Mouse (Mus musculus) liver, postnatal 0 days (tissue): ENCODE data around the gene Ddx19a.

ENCODE experiments used
- CTCF ChIP-seq: sonication (generic); IDR thresholded peaks from 2 replicates; pipeline ENCODE4 v1.5.1; 2016; ENCODE audit warnings: antibody characterized with exemption, low read depth
- EP300 ChIP-seq: IDR thresholded peaks from 2 replicates; pipeline ENCODE4 v1.6.1; 2016; ENCODE audit warnings: antibody characterized with exemption, low read depth, mild to moderate bottlenecking

GRCm38 (mm10) chr8:110945716-110946115, 51.9 kb downstream of the Ddx19a start:
- no peak for TF ChIP-seq CTCF
- no peak for TF ChIP-seq EP300
